Mouse (Mus musculus): ENCODE measurements around the gene Nat8f5. TPM values are rescaled to one million over a fixed set of nuclear protein-coding genes. Genes with fewer than 3 reads are reported as not detected.

Gene Nat8f5
- polyA plus RNA-seq, 1 experiment from 2014 or later, result 0.26 TPM

Small RNA genes lying within 50 kb of the gene (microRNA-seq; reads per million reads assigned to microRNA genes)
- gene Mir6375, result not detected

Other genes starting within 250 kb of the Nat8f5 start
- 4.5 and 5.1 TPM in 2 replicates for gene Alms1, start 233.4 kb downstream of the Nat8f5 start, polyA plus RNA-seq (2015; fragmentation: Nextera tagmentation; extraction: Ambion mirVana)
- not detected in 2 replicates for gene Nat8f7, start 107.8 kb downstream of the Nat8f5 start, polyA plus RNA-seq (2015; fragmentation: Nextera tagmentation; extraction: Ambion mirVana)
- 0.33 and 0.34 TPM in 2 replicates for gene Nat8f3, start 55.2 kb downstream of the Nat8f5 start, polyA plus RNA-seq (2015; fragmentation: Nextera tagmentation; extraction: Ambion mirVana)
- not detected in 2 replicates for gene Nat8f6, start within 50 bp of the Nat8f5 start, polyA plus RNA-seq (2015; fragmentation: Nextera tagmentation; extraction: Ambion mirVana)
- gene Nat8, start 11.1 kb upstream of the Nat8f5 start, polyA plus RNA-seq (2015; fragmentation: Nextera tagmentation; extraction: Ambion mirVana), result 0.14 TPM in 1 of 2 replicates, not detected in the other
- not detected in 2 replicates for gene Nat8f2, start 48.2 kb upstream of the Nat8f5 start, polyA plus RNA-seq (2015; fragmentation: Nextera tagmentation; extraction: Ambion mirVana)
- 6.2 and 6.6 TPM in 2 replicates for gene Nat8f4, start 83.9 kb upstream of the Nat8f5 start, polyA plus RNA-seq (2015; fragmentation: Nextera tagmentation; extraction: Ambion mirVana)
- gene Tprkb, start 90.9 kb upstream of the Nat8f5 start, polyA plus RNA-seq (2015; fragmentation: Nextera tagmentation; extraction: Ambion mirVana), result 47.7 and 50.5 TPM in 2 replicates
- 20.5 and 20.7 TPM in 2 replicates for gene Nat8f1, start 94.7 kb upstream of the Nat8f5 start, polyA plus RNA-seq (2015; fragmentation: Nextera tagmentation; extraction: Ambion mirVana)
- 52.2 and 53.9 TPM in 2 replicates for gene Dusp11, start 140.7 kb upstream of the Nat8f5 start, polyA plus RNA-seq (2015; fragmentation: Nextera tagmentation; extraction: Ambion mirVana)
- gene Figla, start 195.2 kb upstream of the Nat8f5 start, polyA plus RNA-seq (2015; fragmentation: Nextera tagmentation; extraction: Ambion mirVana), result not detected in 2 replicates
- 142 and 149 TPM in 2 replicates for gene Add2, start 207.7 kb upstream of the Nat8f5 start, polyA plus RNA-seq (2015; fragmentation: Nextera tagmentation; extraction: Ambion mirVana)